Mouse (Mus musculus) limb, embryonic 15.5 days (tissue): ENCODE measurements at regions not wholly inside any gene's neighbourhood (a gene's known extent, or its start where the extent isn't known, plus 50 kb on each side); places are given as distances from the start of the nearest gene placed in this dataset.

Experiments
- ATAC-seq: fragments of 200-750 bp; cut with Nextera tagmentation; 2 replicates; pipeline ENCODE4 v1.8.0; 2017; ENCODE audit warnings: low read depth, moderate TSS enrichment; ENCODE audit not compliant: insufficient number of reproducible peaks, low FRiP score, low TSS enrichment
- H3K27ac ChIP-seq: fragments of 300-500 bp; sonication (generic); 2 replicates; pipeline ENCODE4 v1.5.1; 2015; ENCODE audit warnings: moderate library complexity, mild to moderate bottlenecking, inconsistent platforms
- H3K27me3 ChIP-seq: fragments of 300-500 bp; sonication (generic); 2 replicates; pipeline ENCODE4 v1.6.1; 2015; ENCODE audit warnings: inconsistent platforms
- H3K36me3 ChIP-seq: fragments of 300-500 bp; sonication (generic); 2 replicates; pipeline ENCODE4 v1.6.1; 2015; ENCODE audit warnings: inconsistent platforms
- H3K4me1 ChIP-seq: fragments of 300-500 bp; sonication (generic); 2 replicates; pipeline ENCODE4 v1.6.1; 2015; ENCODE audit warnings: inconsistent platforms
- H3K4me2 ChIP-seq: fragments of 300-500 bp; sonication (generic); 2 replicates; pipeline ENCODE4 v1.6.1; 2015; ENCODE audit warnings: mild to moderate bottlenecking, inconsistent platforms
- H3K4me3 ChIP-seq: fragments of 300-500 bp; sonication (generic); 2 replicates; pipeline ENCODE4 v1.5.1; 2015; ENCODE audit warnings: mild to moderate bottlenecking, inconsistent platforms
- H3K9ac ChIP-seq: fragments of 300-500 bp; sonication (generic); 2 replicates; pipeline ENCODE4 v1.6.1; 2015; ENCODE audit warnings: inconsistent platforms
- H3K9me3 ChIP-seq: fragments of 300-500 bp; sonication (generic); 2 replicates; pipeline ENCODE4 v1.6.1; 2016; ENCODE audit warnings: inconsistent platforms
- WGBS: fragments of 180-500 bp; shearing (Covaris S2); methylation state at CpG from one replicate; pipeline ENCODE4 v1.1.7; 2015; 5-methylcytosine and 5-hydroxymethylcytosine counted together

DNA sequence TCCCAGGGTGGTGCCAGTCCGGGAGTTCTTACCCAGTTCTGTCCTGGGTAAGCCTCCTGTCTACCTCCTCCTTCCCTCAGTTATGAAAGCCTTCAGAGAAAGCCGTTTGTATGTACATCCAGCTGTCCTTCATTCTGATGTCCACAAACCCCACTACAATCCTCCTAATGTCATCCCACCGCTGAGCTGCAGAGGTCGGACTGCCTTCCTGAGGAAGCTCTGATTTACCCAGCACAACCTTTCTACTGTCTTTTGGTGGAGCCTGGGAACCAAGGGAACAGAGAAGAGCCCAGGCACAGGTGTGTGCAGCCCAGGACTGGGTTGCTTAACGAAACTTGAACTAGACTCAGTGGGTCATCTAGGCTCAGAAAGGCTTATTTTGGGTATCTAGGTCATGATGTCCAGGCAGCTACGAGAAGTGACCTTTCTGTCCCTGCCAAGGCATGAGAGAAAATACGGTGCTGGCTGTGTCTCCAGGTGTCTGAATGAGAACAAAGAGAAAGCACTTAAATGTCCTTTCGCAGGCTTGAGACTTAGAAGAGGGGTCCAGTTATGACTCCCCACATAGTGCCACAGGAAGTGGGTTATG lies 70.4 kb upstream of the Cadm1 start:
- no peak for ATAC-seq

DNA sequence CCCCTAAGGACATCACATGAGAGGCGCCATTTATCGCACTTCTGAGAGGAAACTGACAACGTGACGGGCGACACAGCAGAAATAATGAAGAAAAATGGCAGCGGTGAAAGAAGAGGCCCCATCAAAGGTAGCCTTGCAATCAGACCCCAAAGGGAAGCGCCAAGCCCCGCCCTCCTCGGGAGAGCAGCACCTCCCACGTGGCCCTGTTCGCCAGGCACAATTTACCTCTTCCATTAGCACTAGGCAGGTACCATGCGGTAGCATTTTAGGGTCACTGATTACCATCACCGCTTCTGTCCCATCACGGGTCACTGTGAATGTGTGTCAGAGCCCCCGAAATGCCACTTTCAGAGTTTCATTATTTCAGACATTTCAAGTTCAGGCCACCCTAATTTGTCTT lies 69.7 kb upstream of the Cadm1 start:
- H3K4me1 ChIP-seq = no peaks in the 10 kb centered on the region
- no peaks in the 10 kb centered on the region for H3K27me3 ChIP-seq
- H3K4me2 ChIP-seq = no peak overlapping the region
- no peak overlapping the region for H3K4me3 ChIP-seq
- ATAC-seq = no peak
- H3K36me3 ChIP-seq = no peaks in the 10 kb centered on the region
- H3K9me3 ChIP-seq = no peaks in the 10 kb centered on the region
- WGBS = 64% methylated on average over 15 of the region's 15 CpGs
- H3K27ac ChIP-seq = no peak overlapping the region
- H3K9ac ChIP-seq = no peak overlapping the region

More for the DNA sequence above, 70.4 kb upstream of the Cadm1 start:
- Histone ChIP-seq H3K27me3 (no peaks in the 10 kb centered on the region), H3K27ac (no peak overlapping the region), H3K36me3 (no peaks in the 10 kb centered on the region), H3K4me2 (no peak overlapping the region), H3K4me1 (no peaks in the 10 kb centered on the region), H3K4me3 (no peak overlapping the region), H3K9me3 (no peaks in the 10 kb centered on the region), H3K9ac (no peak overlapping the region)
- WGBS = 81% methylated on average over 8 of the region's 8 CpGs

DNA sequence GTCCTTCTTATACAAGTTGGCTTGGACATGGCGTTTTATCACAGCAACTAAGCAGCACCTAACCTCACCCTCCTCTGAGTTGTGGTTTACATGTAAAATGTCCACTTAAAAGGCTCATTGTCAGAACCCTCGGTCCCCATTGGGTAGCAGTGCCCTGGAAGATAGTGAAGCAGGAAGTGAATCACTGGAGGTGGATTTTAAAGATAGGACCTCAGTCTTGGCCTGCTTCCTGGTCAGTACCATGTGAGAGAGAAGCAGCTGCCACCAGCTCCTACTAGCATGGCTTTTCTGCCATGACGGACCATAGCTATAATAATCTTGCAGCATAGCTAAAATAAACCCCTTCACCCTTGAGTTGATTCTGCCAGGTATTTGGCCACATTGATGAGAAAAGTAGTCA lies 68.1 kb upstream of the Cadm1 start:
- Histone ChIP-seq H3K4me3 (no peak overlapping the region), H3K36me3 (no peaks in the 10 kb centered on the region), H3K27ac (no peak overlapping the region), H3K4me2 (no peak overlapping the region), H3K4me1 (no peaks in the 10 kb centered on the region), H3K27me3 (no peaks in the 10 kb centered on the region), H3K9ac (no peak overlapping the region), H3K9me3 (no peaks in the 10 kb centered on the region)
- ATAC-seq = no peak
- 89% methylated on average over 3 of the region's 3 CpGs for WGBS

DNA sequence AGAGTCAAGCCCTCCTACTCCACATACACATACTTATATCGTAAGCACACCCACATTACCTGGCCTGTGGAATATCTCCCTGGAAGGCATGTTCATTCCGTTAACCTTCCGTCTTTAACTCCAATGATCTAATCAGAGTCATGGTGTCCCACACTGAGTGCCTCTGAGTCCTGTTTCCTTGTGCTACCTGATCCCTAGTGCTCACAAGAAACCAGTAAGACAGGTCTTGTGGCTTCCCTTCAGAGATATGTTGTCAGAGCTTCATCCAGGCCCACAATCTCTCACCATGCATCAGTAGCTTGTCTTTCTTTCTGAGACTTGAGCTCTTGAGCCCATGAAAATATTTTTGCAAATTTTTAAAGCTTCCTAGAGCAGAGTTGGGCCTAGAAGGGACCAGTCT lies 63.2 kb upstream of the Cadm1 start:
- 76% methylated on average over 3 of the region's 3 CpGs for WGBS
- no peak for ATAC-seq
- Histone ChIP-seq H3K4me1 (no peaks in the 10 kb centered on the region), H3K4me3 (no peak overlapping the region), H3K27ac (no peak overlapping the region), H3K27me3 (no peaks in the 10 kb centered on the region), H3K4me2 (no peak overlapping the region), H3K36me3 (no peaks in the 10 kb centered on the region), H3K9ac (no peak overlapping the region), H3K9me3 (no peaks in the 10 kb centered on the region)

GRCm38 (mm10) chr9:47467815-47468214 lies 62.2 kb upstream of the Cadm1 start:
- WGBS = 77% methylated on average over 9 of the region's 9 CpGs
- Histone ChIP-seq H3K9ac (no peak overlapping the region), H3K36me3 (no peaks in the 10 kb centered on the region), H3K27ac (no peak overlapping the region), H3K4me3 (no peak overlapping the region), H3K9me3 (no peaks in the 10 kb centered on the region), H3K4me2 (no peak overlapping the region), H3K4me1 (no peaks in the 10 kb centered on the region), H3K27me3 (no peaks in the 10 kb centered on the region)
- ATAC-seq = no peak

DNA sequence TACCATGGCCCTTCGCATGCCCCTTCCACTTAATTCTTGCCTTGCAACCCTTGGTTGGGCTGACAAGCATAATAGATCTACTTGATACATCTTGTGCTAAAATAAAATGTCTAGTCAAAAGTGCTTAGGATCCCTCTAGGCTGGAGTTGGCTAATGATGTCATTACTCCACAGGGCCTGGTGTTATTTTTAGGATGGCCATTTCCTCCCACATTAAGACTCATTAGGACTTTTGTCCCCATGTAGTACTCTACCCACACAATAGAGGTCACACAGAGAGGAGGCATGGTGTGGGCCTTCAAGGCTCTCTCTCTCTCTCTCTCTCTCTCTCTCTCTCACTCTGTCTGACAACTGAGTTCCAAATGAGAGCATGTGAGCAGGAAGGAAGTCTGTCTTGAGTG lies 60.4 kb upstream of the Cadm1 start:
- no peaks in the 10 kb centered on the region for H3K4me1 ChIP-seq
- H3K27me3 ChIP-seq = no peaks in the 10 kb centered on the region
- H3K9ac ChIP-seq = no peak overlapping the region
- no peak overlapping the region for H3K4me2 ChIP-seq
- H3K9me3 ChIP-seq = no peaks in the 10 kb centered on the region
- H3K36me3 ChIP-seq = no peaks in the 10 kb centered on the region
- 91% methylated on average over 1 of the region's 1 CpGs for WGBS
- H3K4me3 ChIP-seq = no peak overlapping the region
- no peak for ATAC-seq
- no peak overlapping the region for H3K27ac ChIP-seq

DNA sequence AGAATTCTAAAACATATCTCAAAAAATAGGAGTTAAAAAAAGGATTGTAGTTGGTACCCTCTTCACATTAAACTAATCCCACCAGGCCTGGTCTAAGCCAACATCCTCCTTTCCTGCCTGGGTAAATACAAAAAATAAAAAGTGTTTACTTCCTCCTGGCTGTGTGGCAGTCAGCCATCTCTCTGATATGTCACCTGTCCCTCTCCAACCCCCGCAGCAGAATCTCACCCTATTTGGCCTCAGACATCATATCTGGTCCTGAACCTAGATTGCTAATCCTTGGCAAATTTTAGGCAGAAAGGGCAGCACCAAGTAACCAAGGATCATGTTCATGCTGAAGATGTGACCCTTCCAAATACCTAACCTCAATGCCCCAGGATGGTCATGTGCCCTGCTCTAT lies 59.2 kb upstream of the Cadm1 start:
- Histone ChIP-seq H3K4me2 (no peak overlapping the region), H3K4me3 (no peak overlapping the region), H3K9ac (no peak overlapping the region), H3K36me3 (no peaks in the 10 kb centered on the region), H3K4me1 (no peaks in the 10 kb centered on the region), H3K27me3 (no peaks in the 10 kb centered on the region), H3K9me3 (no peaks in the 10 kb centered on the region), H3K27ac (no peak overlapping the region)
- ATAC-seq = no peak
- WGBS = 65% methylated on average over 1 of the region's 1 CpGs

DNA sequence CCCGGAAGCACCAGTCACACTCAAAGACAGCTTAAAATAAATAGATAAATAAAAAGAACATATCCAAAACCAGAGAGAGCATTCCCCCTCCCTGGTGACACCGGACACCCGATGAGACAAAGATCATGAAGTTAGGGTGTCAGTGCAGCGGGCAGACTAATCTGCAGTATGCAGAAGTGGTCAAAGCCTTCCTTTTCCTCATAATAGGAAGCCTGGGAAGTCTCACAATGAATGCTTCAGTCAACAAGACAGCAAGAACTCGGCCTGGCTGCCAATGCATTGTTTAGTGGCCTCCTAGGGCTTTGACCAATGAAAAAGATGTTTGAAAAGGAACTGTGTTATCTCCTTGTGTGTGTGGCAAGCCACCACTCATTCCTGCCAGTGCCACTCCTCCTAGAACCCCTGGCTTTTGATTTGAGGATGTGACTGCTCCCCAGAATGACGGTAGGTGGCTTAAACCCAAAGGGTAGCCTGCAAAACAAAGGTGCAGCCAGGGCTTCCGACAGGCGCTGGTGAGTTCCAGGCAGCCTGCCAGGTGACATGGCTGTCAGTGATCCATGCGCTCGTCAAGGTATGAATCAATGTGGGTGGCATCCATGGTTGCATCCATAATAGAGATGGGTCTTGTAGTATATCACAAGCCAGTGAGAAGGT lies 58.1 kb upstream of the Cadm1 start:
- H3K36me3 ChIP-seq = no peaks in the 10 kb centered on the region
- no peak overlapping the region for H3K4me2 ChIP-seq
- WGBS = 71% methylated on average over 10 of the region's 10 CpGs
- H3K4me1 ChIP-seq = no peaks in the 10 kb centered on the region
- no peaks in the 10 kb centered on the region for H3K27me3 ChIP-seq
- H3K4me3 ChIP-seq = no peak overlapping the region
- H3K9ac ChIP-seq = no peak overlapping the region
- no peak for ATAC-seq
- H3K27ac ChIP-seq = no peak overlapping the region
- no peaks in the 10 kb centered on the region for H3K9me3 ChIP-seq

DNA sequence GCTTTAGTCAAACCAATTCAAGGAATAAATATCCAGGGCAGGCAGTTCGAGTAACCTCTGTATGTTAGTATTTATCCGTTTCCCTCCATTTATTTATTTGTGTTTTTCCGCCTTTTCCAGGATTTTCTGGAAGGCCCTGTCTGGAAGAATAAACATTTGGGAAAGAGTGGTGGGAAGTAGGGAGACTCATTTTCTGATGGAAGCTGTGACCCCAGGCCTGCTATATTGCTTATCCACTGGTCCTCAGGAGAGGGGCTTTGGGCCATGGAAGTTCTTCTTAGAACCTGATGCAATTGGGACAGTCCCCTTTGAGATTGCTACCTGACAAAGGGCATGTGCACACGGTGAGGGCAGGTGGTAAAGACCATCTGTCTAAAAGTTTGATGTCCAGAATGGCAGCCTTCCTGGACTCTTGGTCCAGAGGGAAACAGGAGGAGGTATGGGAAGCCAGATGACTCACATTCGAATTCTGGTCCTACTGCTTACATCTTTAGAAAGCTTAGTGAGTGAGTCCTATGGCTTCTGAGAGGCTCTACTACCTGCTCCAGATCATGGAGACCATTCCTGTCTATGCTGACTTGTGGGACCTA lies 56.1 kb upstream of the Cadm1 start:
- no peaks in the 10 kb centered on the region for H3K36me3 ChIP-seq
- 89% methylated on average over 5 of the region's 5 CpGs for WGBS
- no peaks in the 10 kb centered on the region for H3K4me1 ChIP-seq
- no peaks in the 10 kb centered on the region for H3K9me3 ChIP-seq
- H3K27me3 ChIP-seq = no peaks in the 10 kb centered on the region
- no peak overlapping the region for H3K9ac ChIP-seq
- no peak overlapping the region for H3K4me3 ChIP-seq
- ATAC-seq = no peak
- H3K4me2 ChIP-seq = no peak overlapping the region
- H3K27ac ChIP-seq = no peak overlapping the region

DNA sequence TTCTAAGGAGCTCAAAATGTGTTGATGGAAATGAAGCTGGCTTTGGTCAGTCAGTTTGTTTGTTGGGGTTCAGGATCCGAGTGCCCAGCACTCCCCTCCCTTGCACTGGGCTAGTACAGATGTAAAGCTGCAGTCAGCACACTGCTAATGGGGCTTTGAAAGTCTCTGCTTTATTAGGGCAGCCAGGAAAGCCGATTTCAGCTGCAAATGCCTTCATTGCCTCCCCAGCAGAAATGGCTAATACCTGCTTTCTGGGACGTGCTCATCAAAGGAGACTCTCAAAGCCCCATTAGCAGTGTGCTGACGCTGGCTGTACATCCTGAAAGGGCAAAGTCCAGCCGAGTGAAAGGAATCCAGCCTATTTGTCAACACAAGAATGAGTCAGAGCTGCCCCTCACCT lies 55.2 kb upstream of the Cadm1 start:
- H3K9ac ChIP-seq = no peak overlapping the region
- H3K9me3 ChIP-seq = no peaks in the 10 kb centered on the region
- H3K27me3 ChIP-seq = no peaks in the 10 kb centered on the region
- H3K4me2 ChIP-seq = no peak overlapping the region
- ATAC-seq = no peak
- no peaks in the 10 kb centered on the region for H3K36me3 ChIP-seq
- 22% methylated on average over 5 of the region's 5 CpGs for WGBS
- no peaks in the 10 kb centered on the region for H3K4me1 ChIP-seq
- H3K4me3 ChIP-seq = no peak overlapping the region
- no peak overlapping the region for H3K27ac ChIP-seq

DNA sequence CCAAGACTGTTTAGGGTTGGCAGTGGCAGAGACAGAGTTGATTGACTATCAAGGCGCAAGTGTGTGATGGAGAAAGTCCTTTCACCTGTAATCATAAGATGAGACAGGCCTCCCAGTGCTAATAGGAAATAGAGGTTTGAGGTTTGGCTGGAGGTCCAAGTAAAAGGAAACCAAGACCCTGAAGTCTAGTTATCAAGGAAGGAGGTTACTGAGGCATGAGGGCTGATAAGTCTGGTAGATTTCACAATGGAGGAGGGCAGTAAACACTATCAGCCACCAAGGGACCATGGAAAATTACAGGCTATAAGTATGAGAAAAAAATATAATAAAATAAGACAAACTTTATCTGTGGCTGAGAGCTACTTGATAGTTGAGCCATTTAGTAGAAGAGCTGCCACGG lies 52.1 kb upstream of the Cadm1 start:
- WGBS = 74% methylated on average over 2 of the region's 2 CpGs
- no peaks in the 10 kb centered on the region for H3K27me3 ChIP-seq
- H3K9ac ChIP-seq = no peak overlapping the region

More for the DNA sequence above, 52.1 kb upstream of the Cadm1 start:
- Histone ChIP-seq H3K9me3 (no peaks in the 10 kb centered on the region), H3K27ac (no peak overlapping the region), H3K4me1 (no peaks in the 10 kb centered on the region), H3K36me3 (no peaks in the 10 kb centered on the region), H3K4me2 (no peak overlapping the region), H3K4me3 (no peak overlapping the region)
- ATAC-seq = no peak
